Mouse (Mus musculus): Measurements from ENCODE around the gene Smad3.

DNA sequence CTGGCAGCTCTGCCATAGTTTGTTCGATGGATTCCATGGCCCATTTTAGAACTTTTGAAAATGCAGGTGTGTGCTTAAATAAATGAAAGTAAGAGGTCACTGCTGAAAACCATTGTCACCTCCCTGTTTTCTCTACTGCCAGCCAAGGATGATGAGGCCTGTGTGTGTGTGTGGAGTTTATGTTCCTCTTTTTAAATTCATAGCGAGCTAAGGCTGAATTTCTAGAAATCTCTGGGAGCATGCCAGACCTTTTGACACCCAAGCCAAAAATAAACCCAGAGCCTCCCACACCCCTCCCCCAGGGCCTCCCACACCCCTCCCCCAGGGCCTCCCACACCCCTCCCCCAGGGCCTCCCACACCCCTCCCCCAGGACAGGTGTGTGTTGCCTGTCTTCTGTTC is 139.8 kb downstream of the Smad3 start:
- no peak for TF ChIP-seq POLR2A (IDR thresholded peaks at IDR 0.05; ENCODE audit: insufficient read length, low read depth)
- TF ChIP-seq SRF (IDR thresholded peaks at IDR 0.05; ENCODE audit: control insufficient read depth, insufficient read length, low read depth), result no peak
- no peak for TF ChIP-seq E2F4 (IDR thresholded peaks at IDR 0.05; ENCODE audit: insufficient read depth)
- TF ChIP-seq USF1 (IDR thresholded peaks at IDR 0.05; ENCODE audit: low read depth), result no peak
- TF ChIP-seq MYOD1 (IDR thresholded peaks at IDR 0.05; ENCODE audit: control insufficient read depth in 1 of 3, insufficient read length in 2 of 3, low read depth in 2 of 3), result no peak
- TF ChIP-seq MAX (IDR thresholded peaks at IDR 0.05; ENCODE audit: low read depth), result no peak
- TF ChIP-seq TCF12 (IDR thresholded peaks at IDR 0.05; ENCODE audit: insufficient read depth, poor library complexity, severe bottlenecking), result no peak
- TF ChIP-seq CEBPB (IDR thresholded peaks at IDR 0.05; ENCODE audit: insufficient read depth, poor library complexity, severe bottlenecking), result no peak
- no peak for TF ChIP-seq POLR2AphosphoS2 (IDR thresholded peaks at IDR 0.05; ENCODE audit: insufficient read length, low read depth)
- no peak for TF ChIP-seq REST (IDR thresholded peaks at IDR 0.05; ENCODE audit: insufficient read depth, insufficient read length)
